Mouse (Mus musculus) intestine, embryonic 14.5 days (tissue): ENCODE measurements at regions not wholly inside any gene's neighbourhood (a gene's known extent, or its start where the extent isn't known, plus 50 kb on each side); places are given as distances from the start of the nearest gene placed in this dataset.

ENCODE experiments used
- ATAC-seq: fragments of 200-750 bp; cut with Nextera tagmentation; replicated peaks from 2 replicates; pipeline ENCODE4 v1.8.0; 2017; ENCODE audit warnings: low read depth, moderate number of reproducible peaks, moderate TSS enrichment, moderate library complexity; ENCODE audit not compliant: low FRiP score, low TSS enrichment
- DNase-seq: peaks from one replicate; pipeline ENCODE4 v3.0.0-alpha.2; 2018; ENCODE audit warnings: low spot score
- H3K27ac ChIP-seq: fragments of 300-500 bp; sonication (generic); 2 replicates; pipeline ENCODE4 v1.5.1; 2014; ENCODE audit warnings: low read depth, mild to moderate bottlenecking, control low read depth
- H3K27me3 ChIP-seq: fragments of 300-500 bp; sonication (generic); replicated peaks from 2 replicates; pipeline ENCODE4 v1.6.1; 2014; ENCODE audit warnings: low read length, control low read depth; ENCODE audit not compliant: control insufficient read depth, insufficient read depth
- H3K36me3 ChIP-seq: fragments of 300-500 bp; sonication (generic); 2 replicates; pipeline ENCODE4 v1.6.1; 2014; ENCODE audit warnings: low read length, control low read depth; ENCODE audit not compliant: control insufficient read depth, insufficient read depth
- H3K4me1 ChIP-seq: fragments of 300-500 bp; sonication (generic); replicated peaks from 2 replicates; pipeline ENCODE4 v1.6.1; 2014; ENCODE audit warnings: low read length, control low read depth, mixed read lengths; ENCODE audit not compliant: control insufficient read depth, insufficient read depth
- H3K4me2 ChIP-seq: fragments of 300-500 bp; sonication (generic); 2 replicates; pipeline ENCODE4 v1.6.1; 2014; ENCODE audit warnings: low read length
- H3K4me3 ChIP-seq: fragments of 300-500 bp; sonication (generic); 2 replicates; pipeline ENCODE4 v1.5.1; 2014; ENCODE audit warnings: low read depth, low read length, control low read depth, mixed read lengths
- H3K9ac ChIP-seq: fragments of 300-500 bp; sonication (generic); 2 replicates; pipeline ENCODE4 v1.6.1; 2014; ENCODE audit warnings: mild to moderate bottlenecking, low read length
- H3K9me3 ChIP-seq: fragments of 300-500 bp; sonication (generic); 2 replicates; pipeline ENCODE4 v1.6.1; 2016; ENCODE audit warnings: low read length, control low read depth; ENCODE audit not compliant: control insufficient read depth
- WGBS: fragments of 180-500 bp; shearing (Covaris S2); extraction: QIAGEN DNeasy Blood & Tissue Kit; methylation state at CpG from one replicate; pipeline ENCODE4 v1.1.7; 2014; 5-methylcytosine and 5-hydroxymethylcytosine counted together

DNA sequence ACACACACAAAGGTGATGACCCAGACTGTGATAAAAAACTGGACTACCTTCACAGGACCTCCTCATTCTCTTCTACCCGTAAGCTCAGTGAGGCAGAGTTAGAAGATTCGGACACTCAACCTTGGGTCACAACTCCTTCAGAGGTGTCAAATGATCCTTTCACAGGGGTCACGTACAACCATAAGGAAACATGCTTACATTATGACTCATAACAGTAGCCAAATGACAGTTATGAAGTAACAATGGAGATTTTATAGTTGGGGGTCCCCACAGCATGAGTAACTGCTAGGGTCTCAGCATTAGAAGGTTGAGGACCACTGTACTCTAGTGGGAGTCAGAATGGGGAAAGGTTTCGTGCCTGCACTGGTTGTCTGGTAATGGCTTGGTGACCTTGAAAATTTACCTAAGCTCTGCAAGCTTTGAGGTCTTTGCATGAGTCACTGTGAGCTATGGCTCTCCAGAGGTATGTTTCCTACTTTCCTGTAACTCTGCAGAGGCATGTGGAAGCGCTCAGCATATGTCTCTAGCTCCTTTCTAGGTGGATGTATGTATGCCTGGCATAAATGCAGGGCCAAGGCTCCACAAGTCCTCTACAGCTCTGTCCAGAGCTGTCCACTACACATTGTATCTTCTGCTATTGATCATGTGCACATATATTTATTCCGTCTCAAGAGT is 158.6 kb downstream of the Rap2a start:
- no peak for ATAC-seq
- Histone ChIP-seq H3K27ac (no peak overlapping the region), H3K4me2 (no peak overlapping the region), H3K4me1 (no peaks in the 10 kb centered on the region), H3K9me3 (no peaks in the 10 kb centered on the region), H3K4me3 (no peak overlapping the region), H3K27me3 (no peaks in the 10 kb centered on the region), H3K36me3 (no peaks in the 10 kb centered on the region), H3K9ac (no peak overlapping the region)
- no peak for DNase-seq
- 90% methylated on average over 6 of the region's 6 CpGs for WGBS

- no peaks in the 10 kb centered on the region for H3K27me3 ChIP-seq
- WGBS: 57% methylated on average over 13 of the region's 13 CpGs
- DNase-seq (no peak), ATAC-seq (no peak)
- no peak overlapping the region for H3K4me2 ChIP-seq
- H3K9me3 ChIP-seq: no peaks in the 10 kb centered on the region
- H3K4me3 ChIP-seq: no peak overlapping the region
- H3K36me3 ChIP-seq: no peaks in the 10 kb centered on the region
- no peak overlapping the region for H3K27ac ChIP-seq
- no peaks in the 10 kb centered on the region for H3K4me1 ChIP-seq
- H3K9ac ChIP-seq: no peak overlapping the region
Measured at GRCm38 (mm10) chr14:120637486-120638125, 159.4 kb downstream of the Rap2a start.

DNA sequence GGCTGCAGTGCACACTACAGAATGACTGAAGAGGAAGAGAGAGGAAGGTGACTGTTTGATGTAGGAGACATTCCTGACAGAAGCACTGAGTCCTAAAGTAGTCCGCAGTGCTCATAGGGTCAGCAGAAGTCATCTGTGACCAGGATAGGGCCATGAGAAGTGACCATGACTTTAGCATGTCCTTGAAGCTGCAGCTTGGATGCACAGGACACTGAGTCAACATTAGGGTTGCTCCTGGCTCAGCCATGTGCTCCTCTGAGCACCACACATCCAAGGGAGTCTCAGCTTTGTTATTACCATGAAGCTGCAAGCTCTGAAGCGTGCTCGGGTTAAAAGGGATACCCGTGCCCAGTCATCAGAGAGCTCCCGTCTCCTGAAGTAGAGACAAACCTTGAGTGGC is 164.3 kb downstream of the Rap2a start:
- H3K9me3 ChIP-seq: no peaks in the 10 kb centered on the region
- DNase-seq: no peak
- no peaks in the 10 kb centered on the region for H3K36me3 ChIP-seq
- H3K4me1 ChIP-seq: no peaks in the 10 kb centered on the region
- H3K4me2 ChIP-seq: no peak overlapping the region
- H3K4me3 ChIP-seq: no peak overlapping the region
- H3K27me3 ChIP-seq: no peaks in the 10 kb centered on the region
- 88% methylated on average over 5 of the region's 5 CpGs for WGBS
- H3K27ac ChIP-seq: no peak overlapping the region
- no peak for ATAC-seq
- no peak overlapping the region for H3K9ac ChIP-seq

DNA sequence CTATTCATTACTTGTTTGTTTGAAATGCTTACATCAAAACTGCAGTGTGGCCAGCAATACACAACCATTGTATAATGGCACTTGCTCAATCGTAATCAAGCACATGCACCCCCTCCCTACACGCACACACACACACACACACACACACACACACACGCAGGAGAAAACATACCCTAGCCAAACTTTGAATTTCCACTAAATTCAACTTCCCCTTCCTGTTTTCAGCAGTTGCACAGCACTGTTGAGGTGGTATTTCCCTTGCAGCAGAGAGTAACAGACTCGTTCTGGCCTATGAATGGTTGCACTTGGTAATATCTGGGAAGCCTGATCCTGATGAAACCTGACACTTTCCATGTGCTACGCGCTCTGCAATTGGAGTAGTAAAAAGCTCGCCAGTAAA is 173.8 kb downstream of the Rap2a start:
- Histone ChIP-seq H3K36me3 (no peaks in the 10 kb centered on the region), H3K9me3 (no peaks in the 10 kb centered on the region), H3K4me3 (no peak overlapping the region), H3K27me3 (no peaks in the 10 kb centered on the region), H3K4me2 (no peak overlapping the region), H3K4me1 (no peaks in the 10 kb centered on the region), H3K27ac (no peak overlapping the region), H3K9ac (no peak overlapping the region)
- 86% methylated on average over 7 of the region's 7 CpGs for WGBS
- no peak for ATAC-seq
- DNase-seq: no peak

DNA sequence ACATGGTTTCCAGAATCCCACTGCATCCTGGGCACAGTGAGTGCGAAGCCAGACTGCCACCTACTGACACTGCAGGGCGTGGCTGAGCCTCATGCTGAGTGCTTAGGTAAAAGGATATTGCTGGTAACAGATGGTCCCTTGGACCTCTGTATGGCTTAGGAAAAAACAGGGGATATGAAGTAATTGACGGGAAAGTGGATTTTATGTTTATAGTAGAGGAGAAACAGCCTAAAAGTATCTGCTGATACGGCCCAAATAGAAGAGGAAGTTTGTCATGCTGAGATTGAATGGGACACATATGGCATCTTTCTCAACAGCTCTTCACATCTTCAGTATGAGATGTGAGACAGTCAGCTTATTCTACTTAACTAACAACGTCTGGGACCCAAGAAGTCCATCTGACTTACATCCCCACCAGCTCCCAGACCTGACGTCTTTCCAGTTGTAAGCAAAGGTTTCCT is 182.1 kb downstream of the Rap2a start:
- H3K27ac ChIP-seq: no peak overlapping the region
- H3K4me2 ChIP-seq: no peak overlapping the region
- no peak overlapping the region for H3K9ac ChIP-seq
- no peaks in the 10 kb centered on the region for H3K36me3 ChIP-seq
- ATAC-seq: no peak
- H3K9me3 ChIP-seq: no peaks in the 10 kb centered on the region
- 49% methylated on average over 6 of the region's 6 CpGs for WGBS
- DNase-seq: no peak
- H3K4me3 ChIP-seq: no peak overlapping the region
- no peaks in the 10 kb centered on the region; the same call in 1 of the 2 replicates for H3K4me1 ChIP-seq
- no peaks in the 10 kb centered on the region for H3K27me3 ChIP-seq

DNA sequence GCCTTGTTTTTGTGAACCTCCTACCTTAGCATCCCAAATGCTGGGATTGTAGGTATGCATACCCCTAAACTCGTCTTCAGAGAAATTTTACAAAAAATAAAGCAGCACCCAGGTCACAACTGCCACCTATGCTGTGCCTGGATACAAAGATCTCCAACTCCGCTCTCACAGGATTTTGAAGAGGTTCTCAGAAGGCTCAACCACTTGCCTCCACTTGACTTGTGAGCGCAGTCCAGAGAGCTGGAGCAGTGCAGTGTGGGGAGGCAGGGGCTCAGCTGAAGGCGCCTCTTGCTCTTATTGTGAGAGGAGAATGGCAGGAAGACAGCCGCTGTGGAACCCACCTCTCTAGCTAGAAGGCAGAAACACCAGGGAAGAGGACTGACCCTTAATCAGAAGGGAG is 182.9 kb downstream of the Rap2a start:
- Histone ChIP-seq H3K36me3 (no peaks in the 10 kb centered on the region), H3K27me3 (no peaks in the 10 kb centered on the region), H3K4me3 (no peak overlapping the region), H3K4me1 (no peaks in the 10 kb centered on the region; the same call in 1 of the 2 replicates), H3K9ac (no peak overlapping the region), H3K4me2 (no peak overlapping the region), H3K9me3 (no peaks in the 10 kb centered on the region), H3K27ac (no peak overlapping the region)
- 79% methylated on average over 5 of the region's 5 CpGs for WGBS
- ATAC-seq (no peak), DNase-seq (no peak)

DNA sequence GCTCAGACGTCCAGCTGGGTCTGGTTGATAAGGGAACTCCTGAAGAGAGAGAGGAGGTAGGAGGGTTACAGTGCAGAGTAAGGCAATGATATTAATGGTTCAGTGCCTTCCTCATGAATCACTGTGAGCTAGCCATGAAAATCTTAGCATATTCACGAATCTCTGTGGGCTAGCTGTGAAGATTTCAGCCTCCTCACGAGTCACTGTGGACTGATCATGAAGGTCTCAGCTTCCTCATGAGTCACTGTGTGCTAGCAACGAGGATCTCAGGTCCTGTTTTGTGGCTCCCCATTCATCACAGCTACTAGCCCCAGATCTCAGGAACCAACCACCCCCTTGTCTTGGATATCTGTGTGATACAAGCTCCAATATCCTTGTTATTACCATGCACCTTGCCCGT is 191.4 kb downstream of the Rap2a start:
- no peak overlapping the region for H3K4me2 ChIP-seq
- ATAC-seq (no peak), DNase-seq (no peak)
- no peaks in the 10 kb centered on the region for H3K36me3 ChIP-seq
- no peaks in the 10 kb centered on the region for H3K9me3 ChIP-seq
- 69% methylated on average over 5 of the region's 5 CpGs for WGBS
- H3K27me3 ChIP-seq: no peaks in the 10 kb centered on the region
- H3K9ac ChIP-seq: no peak overlapping the region
- no peak overlapping the region for H3K4me3 ChIP-seq
- no peak overlapping the region for H3K27ac ChIP-seq
- H3K4me1 ChIP-seq: no peaks in the 10 kb centered on the region

DNA sequence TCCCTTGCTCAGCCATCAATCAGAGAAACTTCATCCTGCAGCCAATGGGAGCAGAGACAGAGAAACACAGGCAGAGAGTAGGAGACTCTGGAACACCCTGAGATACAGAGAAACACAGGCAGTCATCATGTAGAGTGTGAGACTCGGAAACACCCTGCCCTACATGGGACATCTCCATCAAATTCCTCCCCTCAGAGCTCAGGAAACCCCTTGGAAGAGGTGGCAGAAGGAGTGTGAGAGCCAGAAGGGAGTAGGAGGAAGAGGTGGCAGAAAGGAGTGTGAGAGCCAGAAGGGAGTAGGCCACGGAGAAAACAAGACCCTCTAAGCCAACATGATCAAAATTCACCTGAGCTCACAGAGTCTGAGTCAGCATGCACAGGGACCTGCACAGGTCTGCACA is 197.5 kb downstream of the Rap2a start:
- H3K9ac ChIP-seq: no peak overlapping the region
- 70% methylated on average over 2 of the region's 2 CpGs for WGBS

GRCm38 (mm10) chr14:120678533-120678932 is 200.3 kb downstream of the Rap2a start:
- Histone ChIP-seq H3K9ac (no peak overlapping the region), H3K9me3 (no peaks in the 10 kb centered on the region; the same call in 1 of the 2 replicates), H3K4me2 (no peak overlapping the region), H3K27me3 (no peaks in the 10 kb centered on the region), H3K4me3 (no peak overlapping the region), H3K4me1 (no peaks in the 10 kb centered on the region), H3K36me3 (no peaks in the 10 kb centered on the region), H3K27ac (no peak overlapping the region)
- 82% methylated on average over 9 of the region's 9 CpGs for WGBS
- ATAC-seq (no peak), DNase-seq (no peak)

More for the DNA sequence above, 197.5 kb downstream of the Rap2a start:
- no peak overlapping the region for H3K4me3 ChIP-seq
- no peaks in the 10 kb centered on the region for H3K4me1 ChIP-seq
- DNase-seq: no peak
- no peaks in the 10 kb centered on the region for H3K9me3 ChIP-seq
- no peak for ATAC-seq
- H3K36me3 ChIP-seq: no peaks in the 10 kb centered on the region
- no peak overlapping the region for H3K27ac ChIP-seq
- no peaks in the 10 kb centered on the region for H3K27me3 ChIP-seq
- no peak overlapping the region for H3K4me2 ChIP-seq
